Mouse (Mus musculus): ENCODE measurements around the gene Vgll4.

The Vgll4 gene

DNA sequence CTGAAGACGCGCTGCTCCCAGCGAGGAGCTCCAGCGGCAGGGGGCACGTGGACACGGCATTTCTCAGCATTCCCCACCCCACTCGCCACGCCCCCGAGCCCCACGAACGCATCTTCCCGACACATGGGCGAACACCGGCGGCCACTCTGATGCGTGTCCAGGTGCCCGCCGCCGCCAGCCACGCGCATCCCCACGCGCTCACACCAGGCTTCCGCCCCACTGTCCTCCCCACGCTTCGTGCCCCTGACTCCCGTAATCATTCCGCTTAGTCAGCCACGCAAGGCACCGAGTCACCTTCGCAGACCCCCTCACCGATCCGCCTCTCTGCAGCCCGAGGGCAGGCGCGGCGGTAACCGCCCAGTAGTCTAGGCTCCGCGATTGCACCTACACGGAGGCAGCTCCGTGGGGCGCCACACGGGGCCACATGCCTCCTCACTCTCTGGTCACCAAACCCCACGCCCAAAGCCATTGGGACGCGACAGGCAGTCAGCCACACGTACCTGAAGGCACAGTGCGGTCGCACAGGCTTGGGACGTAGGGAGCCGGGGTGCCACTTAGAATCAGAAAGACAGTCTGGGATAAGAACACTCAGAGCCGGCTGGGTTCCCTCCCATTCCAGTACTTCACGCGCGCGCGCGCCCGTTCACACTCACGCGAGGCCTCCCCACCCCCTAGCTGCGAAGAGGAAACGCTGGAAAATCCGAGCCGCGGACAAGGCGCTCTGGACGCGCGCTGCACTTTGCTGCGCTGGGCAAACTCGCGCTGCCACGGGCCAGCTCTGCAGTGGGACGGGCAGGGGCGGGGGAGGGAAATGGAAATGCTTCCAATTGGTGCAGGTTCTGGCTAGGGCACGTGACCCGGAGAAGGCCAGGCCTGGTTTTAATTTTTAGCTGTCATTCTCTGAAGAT lies at the start of gene Vgll4:
Gene Vgll4 (minus strand): TSS at position 782 of the 908 bp plus-strand sequence.
- peak; percentile 55 for DNase-seq (ENCODE audit: low read depth, low spot score)

DNA sequence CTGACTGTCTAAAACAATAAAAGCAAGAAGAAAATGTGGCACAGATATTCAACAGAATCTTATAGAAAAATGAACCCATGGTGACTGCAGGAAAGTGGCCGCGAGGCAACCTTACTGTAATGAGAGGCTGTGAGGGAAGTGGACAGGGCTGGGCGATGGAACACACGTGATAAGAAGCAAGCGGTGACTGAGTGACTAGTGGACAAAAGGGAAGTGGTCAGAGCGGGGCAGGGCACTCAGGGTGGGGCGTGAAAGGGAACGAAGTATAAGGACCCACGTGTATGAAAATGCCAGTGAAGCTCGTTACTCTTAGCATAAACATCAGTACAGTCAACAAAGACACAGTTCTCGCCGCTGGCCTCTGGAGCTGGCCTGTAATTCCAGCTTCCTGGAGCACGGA lies 45.7 kb upstream of the Vgll4 start:
- DNase-seq (ENCODE audit: low read depth, low spot score), result no peak

DNA sequence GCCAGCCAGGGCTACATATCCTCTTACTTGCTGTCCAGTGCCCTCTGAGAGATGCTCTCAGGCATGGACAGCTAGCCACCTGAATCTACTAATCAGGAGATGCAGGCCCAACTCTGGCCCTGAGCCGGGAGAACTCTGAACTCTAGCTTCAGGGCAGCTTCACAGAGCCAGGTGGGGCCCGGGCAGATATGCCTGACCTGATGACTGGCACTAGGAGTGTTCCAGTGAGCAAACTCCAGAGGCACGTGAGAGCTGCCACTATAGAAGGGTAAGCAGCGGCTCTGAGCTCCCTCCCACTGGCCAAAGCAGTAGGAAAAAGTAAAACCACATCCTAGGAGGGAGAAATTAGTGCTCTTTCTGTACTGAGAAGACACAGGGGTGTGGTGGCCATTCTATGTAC lies 43.8 kb upstream of the Vgll4 start:
- no peak for DNase-seq (ENCODE audit: low read depth, low spot score)

DNA sequence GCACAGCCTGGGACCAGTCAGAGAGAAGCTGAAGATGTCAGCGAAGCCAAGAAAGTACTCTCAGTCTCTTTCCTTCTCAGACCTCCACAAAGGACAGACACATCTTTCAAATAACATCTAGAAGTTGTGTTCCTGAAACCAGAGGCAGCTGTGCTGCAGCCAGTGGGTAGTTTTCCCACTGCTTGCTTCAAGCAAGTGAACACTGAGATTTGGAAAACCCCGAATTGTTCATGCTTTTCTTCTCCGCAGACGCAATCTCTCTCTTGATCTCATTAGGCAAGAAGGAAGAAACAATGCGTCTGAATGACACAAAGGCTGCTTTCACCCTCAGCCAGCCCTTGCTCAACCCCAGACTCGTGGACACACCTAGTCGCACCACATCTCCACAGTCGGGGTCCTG lies 42.0 kb upstream of the Vgll4 start:
- DNase-seq (ENCODE audit: low read depth, low spot score), result no peak

DNA sequence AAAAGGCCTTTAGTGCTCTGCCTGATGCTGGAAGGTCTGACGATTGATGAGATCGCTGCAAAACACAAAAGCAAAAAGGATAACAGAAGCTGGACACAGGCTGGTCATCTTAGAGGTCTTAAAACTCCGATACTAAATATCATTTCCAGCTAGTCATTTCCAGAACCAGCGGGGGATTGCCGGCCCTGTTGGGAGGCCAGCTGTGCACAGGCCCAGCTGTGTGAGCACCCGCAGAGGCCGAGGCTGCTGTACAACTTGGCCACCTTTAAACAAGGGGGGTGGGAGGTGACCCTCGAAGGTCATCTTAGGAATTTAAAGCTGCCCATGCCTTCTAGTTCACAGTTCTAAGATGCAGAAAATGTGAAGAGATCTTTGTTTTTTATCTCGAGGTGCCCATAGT lies 41.0 kb upstream of the Vgll4 start:
- no peak for DNase-seq (ENCODE audit: low read depth, low spot score)

DNA sequence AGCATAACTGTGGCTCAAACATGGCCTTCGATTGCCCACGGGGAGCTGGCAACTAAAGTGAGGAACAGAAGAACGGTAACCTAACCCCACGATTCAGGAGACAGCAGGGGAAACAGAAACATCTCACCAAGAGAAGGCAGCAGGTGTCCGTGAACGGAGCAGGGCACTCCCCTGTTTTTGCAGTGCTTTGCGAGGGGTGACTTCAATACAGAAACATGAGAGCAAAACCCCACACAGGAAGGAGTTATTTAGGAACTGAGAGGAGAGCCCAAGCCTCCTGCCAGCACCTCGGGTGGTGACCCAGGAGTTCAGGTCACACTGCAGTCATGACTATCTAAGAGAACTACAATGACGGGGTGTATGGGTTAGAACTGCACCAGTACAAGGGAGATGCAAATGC lies 40.5 kb upstream of the Vgll4 start:
- no peak for DNase-seq (ENCODE audit: low read depth, low spot score)

DNA sequence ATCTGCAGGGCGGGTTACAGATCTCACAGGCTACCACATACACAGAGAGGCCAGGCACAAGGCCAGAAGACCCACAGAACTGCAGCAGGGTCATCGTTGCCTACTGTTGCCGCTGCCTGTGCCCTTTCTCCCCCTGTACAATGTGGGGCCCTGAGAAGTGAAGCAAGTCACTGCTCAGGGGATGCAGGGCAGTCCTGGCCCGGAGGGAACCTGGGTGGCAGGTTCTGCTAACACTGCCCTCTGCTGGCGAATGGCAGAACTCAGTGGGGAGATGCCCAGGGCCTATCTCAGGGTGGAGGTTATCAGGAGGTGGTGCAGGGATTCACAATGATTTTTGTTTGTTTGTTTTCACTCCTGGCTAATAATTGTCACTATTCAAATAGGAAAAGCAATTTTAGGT lies 37.9 kb upstream of the Vgll4 start:
- peak; percentile 63 for DNase-seq (ENCODE audit: low read depth, low spot score)

DNA sequence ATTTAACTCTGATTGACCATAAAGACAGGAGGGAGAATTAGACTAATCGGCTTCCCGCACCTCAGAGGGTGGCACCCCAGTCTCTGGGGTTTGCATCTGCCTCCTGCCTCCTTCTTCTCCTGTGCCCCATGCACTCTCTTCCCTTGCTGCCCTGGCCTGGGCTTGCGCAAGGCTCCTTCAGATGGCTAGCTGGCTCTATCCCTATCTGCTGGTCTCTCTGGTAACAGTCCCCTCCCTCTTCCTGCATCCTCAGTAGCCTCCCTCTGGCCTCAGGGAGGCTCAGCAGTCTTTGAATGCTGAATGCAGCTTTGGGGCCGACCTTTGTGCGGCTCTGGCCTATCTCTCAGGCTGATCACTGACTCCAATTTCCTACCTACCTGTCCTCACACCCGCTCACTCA lies 37.2 kb upstream of the Vgll4 start:
- DNase-seq (ENCODE audit: low read depth, low spot score), result no peak

DNA sequence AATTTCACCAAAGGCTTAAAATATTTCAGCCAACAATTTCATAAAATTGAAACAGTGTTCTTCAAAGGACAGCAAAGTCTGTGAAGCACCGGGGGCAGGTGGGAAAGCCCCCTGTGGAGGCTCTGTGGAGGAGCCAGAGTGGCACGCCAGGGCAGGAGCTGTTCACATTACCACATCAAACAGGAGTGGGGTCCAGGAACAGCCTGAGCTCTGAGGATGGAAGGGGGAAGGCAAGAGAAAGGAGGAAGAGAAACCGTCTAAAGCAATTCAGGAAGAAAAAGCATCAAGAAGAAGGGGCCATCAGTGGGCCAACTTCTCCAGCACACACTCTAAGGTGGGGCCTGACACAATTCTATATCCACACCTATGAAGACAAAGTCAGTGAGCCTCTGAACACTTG lies 36.3 kb upstream of the Vgll4 start:
- no peak for DNase-seq (ENCODE audit: low read depth, low spot score)

DNA sequence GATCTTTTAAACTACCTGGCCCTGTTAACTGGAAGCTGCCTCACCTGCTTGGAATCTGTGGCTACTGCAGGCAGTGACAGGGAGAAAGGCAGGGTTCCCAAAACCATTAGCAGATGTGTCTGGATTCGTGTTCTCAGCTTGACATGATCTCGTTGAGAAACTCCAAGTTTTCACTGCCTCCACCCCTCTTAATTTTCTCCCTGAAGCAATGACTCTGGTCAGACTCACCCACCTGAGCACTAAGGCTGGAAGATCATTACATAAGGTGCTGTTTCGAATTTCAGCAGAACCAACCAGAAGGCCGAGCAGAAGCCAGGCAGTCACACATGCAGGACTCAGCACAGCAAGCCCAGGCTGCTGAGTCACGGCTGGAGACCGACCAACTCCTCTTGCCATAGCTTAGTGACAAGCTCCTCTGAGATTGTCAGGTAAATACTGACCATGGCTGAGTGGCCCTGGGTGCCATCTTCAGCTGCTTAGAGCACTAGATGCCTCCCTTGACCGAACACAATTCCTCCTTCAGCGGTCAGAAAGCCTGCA lies 35.6 kb upstream of the Vgll4 start:
- no peak for DNase-seq (ENCODE audit: low read depth, low spot score)

DNA sequence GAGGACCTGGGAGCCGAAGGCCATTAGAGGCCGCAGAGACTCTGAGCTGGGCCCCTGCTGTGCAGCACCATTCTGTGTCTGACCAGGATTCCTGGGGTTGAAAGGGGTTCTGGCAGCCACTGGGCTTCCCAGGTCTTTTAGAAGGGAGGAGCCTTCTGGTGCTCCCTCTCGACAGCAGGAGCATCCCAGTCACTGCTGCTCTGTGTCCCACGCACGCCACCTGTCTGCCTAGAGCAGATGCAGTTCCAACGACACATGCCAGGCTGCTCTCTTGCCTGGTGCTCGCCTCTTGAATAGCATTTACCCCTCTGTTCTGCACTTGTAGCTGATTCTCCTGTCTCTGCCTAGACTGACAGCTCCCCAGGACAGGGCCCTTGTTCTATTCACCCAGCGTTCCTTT lies 34.8 kb upstream of the Vgll4 start:
- no peak for DNase-seq (ENCODE audit: low read depth, low spot score)

DNA sequence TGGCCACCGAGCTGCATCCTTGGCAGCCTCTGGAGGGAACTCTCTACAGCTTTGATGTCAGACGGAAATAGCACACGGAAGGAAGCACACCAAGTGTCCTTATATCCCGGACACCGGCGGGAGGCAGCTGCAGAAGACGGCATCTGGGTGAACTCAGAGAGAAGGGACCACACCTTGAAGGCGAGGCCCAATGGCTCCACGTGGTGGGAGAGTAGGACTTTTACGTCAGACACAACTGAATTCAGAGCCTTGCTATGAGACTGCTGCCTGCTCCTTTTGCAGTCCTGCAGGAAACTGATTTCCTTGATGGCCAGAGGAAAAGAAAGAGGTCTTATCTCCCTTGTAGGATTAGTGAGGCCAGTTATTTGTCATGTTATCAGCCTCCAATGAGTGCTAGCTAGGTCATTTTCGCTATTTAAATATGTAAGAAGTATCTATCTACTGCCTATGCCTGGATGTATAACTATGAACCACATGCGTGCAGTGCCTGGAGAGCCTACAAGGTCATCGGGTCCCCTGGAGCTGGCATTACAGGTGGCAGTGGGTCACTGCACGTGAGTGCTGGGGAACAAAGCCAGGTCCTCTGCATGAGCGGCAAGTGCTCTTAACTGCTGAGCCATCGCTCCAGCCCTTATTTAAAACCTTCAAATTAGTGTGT lies 28.7 kb upstream of the Vgll4 start:
- no peak for DNase-seq (ENCODE audit: low read depth, low spot score)

DNA sequence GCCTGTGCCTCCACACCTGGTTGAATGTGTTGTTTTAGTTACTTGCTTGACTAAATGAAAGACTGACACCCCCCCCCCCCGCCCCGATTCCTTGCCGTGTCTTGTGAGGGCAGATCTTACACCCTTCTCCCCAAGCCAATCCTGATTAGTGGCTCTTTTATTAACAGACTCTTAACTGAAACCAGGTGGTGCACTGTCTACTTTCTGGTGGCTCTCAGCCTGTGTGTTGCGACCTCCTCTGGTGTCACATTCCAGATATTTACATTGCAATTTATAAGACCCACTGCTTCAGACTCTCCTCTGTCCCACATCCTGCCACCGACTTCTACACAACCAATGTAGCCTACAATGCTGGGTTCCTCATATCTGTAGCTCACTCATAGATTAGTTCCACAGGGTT lies 27.7 kb upstream of the Vgll4 start:
- DNase-seq (ENCODE audit: low read depth, low spot score), result no peak

DNA sequence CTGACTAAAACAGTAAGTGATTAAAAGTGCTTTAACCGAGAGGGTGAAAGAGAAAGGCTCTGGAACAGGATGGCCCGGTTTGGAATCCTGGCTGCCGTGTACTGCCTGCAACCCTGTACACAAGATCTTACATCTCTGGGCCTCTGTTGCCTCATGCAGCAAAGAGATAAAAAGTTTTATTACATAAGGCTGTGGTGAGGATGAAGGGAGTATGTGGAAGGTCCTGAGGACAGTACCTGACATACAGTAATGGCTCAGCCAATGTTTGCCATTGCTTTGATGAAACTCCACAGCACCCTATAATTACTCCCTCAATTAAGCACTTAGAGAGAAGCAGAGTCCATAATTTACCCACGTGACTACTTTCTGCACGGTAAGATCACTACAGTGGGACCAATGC lies 27.1 kb upstream of the Vgll4 start:
- DNase-seq (ENCODE audit: low read depth, low spot score), result no peak

DNA sequence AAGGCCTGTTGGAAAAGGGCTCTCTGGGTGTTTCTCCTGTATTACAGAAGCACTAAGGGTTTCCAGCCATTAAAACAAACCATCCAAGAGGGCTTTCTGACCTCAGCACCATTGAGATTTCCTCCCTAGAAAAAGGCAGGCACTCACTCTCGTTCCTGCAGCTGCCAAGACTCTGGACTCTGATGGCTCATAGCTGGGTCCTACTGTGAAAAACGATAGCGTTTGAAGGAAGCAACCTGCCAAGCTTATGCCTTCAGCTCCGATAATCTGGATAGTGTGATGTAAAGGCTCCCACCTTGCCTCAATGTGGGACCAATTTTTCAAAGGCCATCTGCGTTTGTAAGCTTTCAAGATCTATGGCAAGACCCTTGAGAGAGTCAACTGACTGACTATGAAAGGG lies 24.3 kb upstream of the Vgll4 start:
- no peak for DNase-seq (ENCODE audit: low read depth, low spot score)

DNA sequence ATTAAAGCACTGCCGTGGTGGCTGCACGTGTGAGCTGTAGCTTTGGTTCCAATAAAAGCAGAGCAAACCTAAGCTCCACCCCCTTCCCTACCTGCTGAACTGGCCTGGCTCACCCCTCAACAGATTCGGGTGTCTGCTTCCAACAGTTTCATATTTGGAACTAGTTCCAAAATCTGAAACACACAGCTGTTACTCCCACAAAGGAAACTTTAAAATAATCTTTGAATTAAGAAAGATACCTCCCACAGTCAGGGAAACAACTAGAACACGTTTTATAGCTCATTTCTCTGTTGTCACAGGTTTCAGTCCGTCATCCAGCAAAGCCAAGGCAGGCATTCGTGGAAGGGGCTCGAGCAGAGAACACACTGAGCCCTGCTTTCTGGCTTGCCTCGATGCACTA lies 23.9 kb upstream of the Vgll4 start:
- DNase-seq (ENCODE audit: low read depth, low spot score), result no peak

DNA sequence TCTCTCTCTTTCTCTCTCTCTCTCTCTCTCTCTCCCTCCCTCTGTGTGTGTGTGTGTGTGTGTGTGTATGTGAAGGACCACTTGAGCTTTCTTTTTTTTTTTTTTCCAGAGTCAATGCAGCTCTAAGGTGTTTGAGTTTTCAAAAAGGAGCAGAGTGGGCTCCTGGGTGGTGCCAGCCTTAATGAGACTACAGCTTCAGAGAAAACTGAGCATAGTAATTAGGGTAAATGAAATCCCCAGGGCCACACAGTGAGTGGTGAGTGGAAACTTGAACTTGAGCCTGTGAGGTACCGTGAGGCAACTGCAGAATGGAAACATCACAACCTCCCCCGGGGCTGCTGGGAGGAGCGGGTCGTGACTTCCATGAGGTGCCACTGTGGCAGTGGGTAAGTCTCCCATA lies 22.1 kb upstream of the Vgll4 start:
- DNase-seq (ENCODE audit: low read depth, low spot score), result no peak

DNA sequence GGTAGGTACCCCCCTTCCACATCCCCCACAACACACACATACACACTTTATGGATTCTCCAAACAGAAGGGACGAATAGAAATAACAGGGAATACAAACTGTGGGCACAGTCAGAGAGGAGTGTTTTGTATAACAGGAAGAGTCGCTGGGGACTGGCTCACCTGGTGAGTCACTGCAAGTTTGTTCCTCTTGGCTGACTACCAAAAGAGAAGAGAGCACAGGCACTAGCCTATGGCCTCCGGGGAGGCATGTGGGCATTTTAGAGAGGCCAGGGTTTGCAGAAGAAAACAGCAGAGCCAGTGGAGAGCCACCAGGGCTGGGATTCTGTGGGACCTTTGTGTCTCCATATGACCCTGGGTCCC lies 18.8 kb upstream of the Vgll4 start:
- DNase-seq (ENCODE audit: low read depth, low spot score), result no peak

DNA sequence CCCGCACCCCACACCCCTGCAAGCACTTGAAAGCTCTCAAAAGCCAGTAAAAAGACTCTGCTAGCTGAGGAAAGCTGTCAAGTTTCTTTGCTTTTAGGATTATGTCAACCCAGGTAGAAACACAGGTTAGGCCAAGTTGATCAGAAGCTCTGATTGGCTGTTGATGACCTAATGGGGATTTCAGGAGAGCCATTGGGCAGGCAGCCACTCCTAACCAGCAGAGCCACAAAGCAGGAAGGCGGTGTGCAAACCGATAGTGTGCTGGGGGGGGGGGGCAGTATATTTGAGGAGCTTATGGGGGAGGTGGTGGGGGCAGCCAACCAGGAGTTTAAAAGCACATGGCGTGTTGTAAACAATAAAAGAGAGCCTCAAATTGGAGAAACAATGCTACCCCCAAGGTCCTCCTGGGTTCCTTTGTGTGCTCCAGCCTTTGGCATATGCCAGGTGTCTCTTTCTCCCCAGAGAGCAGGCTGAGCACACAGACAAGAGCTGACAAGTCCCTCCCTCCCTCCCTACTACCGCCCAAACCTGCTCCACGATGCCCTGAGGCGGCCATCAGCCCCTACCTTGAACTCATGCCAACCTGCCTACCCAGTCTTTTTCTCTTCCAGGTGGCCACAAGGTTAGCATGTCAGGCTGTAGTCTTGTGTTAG lies 18.3 kb upstream of the Vgll4 start:
- no peak for DNase-seq (ENCODE audit: low read depth, low spot score)

DNA sequence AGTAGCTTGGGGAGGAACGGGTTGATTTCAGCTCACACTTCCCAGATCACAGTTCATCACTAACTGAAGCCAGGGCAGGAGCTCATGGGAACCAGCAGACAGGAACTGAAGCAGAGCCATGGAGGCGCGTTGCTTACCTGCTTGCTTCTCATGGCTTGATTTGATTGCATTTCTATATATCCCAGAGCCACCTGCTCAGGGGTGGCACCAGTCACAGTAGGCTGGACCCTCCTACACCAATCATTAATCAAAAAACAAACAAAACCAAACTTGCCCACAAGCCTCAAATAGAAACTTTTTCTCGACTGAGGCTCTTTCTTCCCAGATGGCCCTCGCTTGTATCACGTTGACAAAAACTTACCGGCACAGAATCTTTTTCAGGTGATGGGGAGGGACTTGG lies 12.9 kb upstream of the Vgll4 start:
- no peak for DNase-seq (ENCODE audit: low read depth, low spot score)

DNA sequence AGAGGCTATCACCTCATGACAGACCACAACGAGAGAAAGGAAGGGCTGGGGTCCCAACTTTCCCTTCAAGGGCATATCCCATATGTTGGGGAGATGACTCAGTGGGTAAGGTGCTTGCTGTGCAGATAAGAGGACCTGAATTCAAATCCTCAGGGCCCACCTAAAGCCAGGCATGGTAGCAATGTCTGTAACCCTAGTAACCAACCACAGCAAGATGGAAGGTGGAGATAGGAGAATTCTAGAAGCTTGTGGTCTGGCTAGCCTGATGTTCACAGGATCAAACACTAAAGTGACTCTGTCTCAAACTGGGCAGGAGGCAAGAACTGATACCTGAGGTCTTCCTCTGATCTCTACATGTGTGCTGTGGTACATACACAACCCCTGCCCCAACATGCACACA lies 9.9 kb upstream of the Vgll4 start:
- peak; percentile 9 for DNase-seq (ENCODE audit: low read depth, low spot score)

DNA sequence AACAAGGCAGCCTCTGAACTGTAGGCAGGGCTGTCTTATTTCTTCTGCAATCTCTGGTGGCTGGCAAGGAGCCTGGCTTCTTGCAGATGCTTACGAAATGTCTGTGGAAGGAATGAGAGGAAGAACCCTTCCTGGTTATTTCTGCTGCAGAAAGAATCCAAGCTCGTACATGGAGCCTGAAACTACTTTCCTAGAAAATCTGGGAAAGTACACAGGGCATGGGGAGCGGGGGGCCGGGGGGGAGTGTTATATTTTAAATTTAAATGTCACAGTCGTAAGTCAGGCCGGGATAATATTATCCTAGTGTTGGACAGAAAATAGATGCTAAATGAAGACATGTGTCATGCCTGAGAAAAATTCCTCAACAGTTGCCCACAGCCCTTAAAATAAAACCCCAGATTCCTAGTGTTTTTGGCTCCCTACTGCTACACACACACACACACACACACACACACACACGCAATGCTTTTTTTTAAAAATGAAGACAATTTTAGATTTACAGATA lies 7.2 kb upstream of the Vgll4 start:
- no peak for DNase-seq (ENCODE audit: low read depth, low spot score)

Data from CD4-positive helper T cell, adult 2 months (primary cell).